Mouse (Mus musculus) lung, postnatal 14 days (tissue): ENCODE results near the gene Gm15517.
A peak's percentile ranks its signal among the peaks of the same experiment; 100 is the strongest.
"Not testable (repeated sequence)": the region's sequence is repeated elsewhere in the genome, so short reads cannot be mapped to it uniquely, and the experiment has no call there.

Experiments used
- DNase-seq: peaks from one replicate; pipeline ENCODE4 v3.0.0; 2021

The Gm15517 gene

DNA sequence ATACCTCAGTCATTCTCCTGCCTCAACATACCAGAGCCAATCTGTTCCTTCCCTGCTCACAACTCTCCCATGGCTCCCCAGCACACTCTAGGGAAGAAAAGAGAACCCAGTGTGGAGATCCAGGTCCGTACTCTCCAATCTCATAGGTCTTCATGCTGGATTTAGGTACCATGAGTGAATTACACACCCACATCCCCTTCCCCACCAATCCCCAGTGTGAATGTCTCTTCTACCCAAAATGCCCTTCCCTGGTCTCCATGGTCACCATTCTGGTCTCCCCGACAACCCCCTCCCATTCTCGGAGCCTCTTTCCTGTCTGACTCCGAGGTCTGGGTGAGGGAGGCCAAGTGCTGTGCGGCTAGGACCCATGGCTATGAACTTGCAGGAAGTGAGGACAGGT, at the start of gene Gm15517:
Gene Gm15517 (plus strand): TSS at position 301 of the 400 bp plus-strand sequence.
- DNase-seq = no peak

DNA sequence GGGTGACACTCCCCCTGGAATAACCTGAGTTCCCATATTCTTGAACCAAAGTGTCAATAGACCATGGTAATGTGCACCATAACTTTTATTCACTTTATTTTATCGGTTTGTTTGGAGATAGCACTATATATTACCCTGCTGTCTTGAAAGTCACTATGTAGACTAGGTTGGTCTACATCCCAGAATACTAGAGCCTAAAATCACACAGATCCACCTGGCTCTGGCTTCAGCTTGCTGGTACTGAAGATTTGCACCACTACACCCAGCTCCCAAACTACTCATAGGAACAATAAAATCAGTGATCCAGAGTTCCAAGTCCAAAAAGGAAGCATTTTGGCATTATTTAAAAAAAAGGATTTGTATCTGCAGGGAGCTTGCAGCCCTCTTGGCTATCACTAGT, 45.6 kb upstream of the Gm15517 start, which contains the start of gene Klk1b5:
Gene Klk1b5 (plus strand): TSS at position 301 of the 400 bp plus-strand sequence.
- no peak for DNase-seq

DNA sequence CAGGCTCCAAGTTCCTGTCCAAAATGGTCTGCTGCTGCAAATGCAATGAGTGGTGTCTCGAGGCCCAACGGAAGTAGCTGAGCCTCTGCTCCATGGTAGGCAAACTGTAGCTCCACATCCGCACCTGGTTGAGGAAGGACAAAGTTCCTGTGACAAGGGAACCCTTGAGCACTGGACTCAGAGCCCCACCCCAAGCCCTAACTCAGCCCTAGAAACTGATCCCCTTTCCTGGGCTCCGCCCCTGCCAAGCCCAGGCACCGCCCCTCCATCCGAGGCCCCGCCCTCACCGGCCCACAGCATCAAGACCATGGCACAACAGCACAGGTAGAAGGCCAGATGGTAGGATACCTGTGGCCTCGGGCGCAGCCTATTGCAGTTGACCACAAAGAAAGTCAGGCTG, 39.6 kb upstream of the Gm15517 start:
- DNase-seq = not testable (repeated sequence)

DNA sequence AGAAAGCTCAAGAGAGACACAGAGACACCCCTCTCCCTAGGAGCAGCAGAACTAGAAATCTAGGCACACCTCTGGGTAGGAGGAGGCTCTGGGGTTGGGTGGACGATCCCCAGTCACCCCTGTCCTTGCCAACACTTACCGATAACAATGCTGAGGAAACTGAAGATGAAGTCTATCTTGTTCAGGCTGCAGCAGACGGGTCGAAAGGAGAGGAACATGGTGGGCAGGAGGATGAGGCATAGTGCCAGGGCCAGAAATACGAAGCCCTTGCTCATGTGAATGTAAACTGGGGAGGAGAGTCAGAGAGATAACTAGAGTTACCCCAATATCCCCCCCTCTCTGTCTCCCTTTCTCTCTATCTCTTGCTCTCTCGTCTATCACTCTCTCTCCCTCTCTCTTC, 38.9 kb upstream of the Gm15517 start:
- not testable (repeated sequence) for DNase-seq

DNA sequence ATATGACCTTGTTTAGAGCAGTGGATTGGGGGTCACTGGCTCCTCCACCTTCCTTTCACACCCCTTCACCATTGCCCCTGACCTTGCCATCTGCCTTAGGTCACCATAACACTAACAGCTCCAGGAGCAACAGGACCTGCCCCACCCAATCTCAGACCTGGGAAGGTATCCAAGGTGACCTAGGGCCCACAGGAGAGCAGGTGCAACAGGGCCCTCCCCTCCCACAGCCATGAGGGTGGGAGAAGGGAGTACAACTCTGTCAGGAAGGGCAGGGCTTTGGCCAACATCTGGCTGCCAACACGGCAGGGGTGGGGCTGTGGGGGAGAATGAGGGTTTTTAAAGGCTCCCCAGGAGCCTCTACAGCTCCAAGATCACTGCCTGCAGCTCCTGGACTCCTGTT, 36.2 kb upstream of the Gm15517 start, which contains the start of gene Klk1:
Gene Klk1 (plus strand): TSS at position 285 of the 400 bp plus-strand sequence.
- DNase-seq = no peak

DNA sequence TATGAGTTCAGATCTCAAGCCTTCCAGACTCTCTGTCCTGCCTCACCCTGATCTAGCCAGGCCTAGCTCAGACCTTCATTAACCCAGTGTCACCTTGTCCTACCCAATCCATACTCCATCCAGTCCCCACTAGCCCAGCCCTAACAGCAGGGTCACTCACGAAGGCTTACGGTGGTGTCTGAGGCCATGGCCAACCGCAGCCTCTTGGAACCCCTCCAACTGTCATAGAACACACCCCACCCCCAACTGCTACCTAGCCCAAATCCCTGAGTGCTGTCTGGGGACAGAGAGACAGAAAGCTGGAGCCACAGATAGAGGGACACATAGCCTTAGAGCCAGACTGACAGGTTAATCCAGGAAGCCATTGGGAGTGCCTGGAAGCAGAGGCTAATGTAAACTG, 25.3 kb upstream of the Gm15517 start, which contains the start of gene Gm36864:
Gene Gm36864 (plus strand): TSS at position 269 of the 400 bp plus-strand sequence.
- DNase-seq = no peak

DNA sequence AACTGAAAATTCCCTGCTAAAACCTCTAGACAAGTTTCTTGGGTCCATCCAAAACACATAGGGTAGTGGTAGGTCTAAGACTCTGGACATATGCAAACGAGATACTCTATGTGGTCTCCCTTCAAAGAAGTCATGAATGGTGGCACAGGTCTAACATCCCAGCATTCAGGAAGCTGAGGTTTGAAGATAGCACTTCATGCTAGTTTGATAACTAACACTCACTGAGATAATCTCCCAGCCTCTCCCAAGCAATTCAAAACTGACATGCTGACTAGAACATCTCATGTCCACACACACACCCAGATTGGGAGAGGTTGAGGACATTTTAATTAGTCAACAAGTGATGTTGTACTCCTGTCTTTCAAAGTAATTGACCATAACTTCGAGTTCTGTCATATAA, 21.3 kb upstream of the Gm15517 start:
- DNase-seq = no peak

DNA sequence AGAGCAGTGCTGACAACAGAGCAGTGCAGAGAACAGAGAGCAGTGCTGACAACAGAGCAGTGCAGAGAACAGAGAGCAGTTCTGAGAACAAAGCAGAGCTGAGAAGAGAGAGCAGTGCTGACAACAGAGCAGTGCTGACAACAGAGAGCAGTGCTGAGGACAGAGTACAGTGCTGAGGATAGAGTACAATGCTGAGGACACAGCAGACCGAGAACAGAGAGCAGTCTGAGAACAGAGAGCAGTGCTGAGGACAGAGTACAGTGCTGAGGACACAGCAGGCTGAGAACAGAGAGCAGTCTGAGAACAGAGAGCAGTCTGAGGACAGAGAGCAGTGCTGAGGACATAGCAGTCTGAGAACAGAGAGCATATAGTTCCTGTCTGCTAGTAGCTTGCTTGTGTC, 20.5 kb upstream of the Gm15517 start:
- no peak for DNase-seq

DNA sequence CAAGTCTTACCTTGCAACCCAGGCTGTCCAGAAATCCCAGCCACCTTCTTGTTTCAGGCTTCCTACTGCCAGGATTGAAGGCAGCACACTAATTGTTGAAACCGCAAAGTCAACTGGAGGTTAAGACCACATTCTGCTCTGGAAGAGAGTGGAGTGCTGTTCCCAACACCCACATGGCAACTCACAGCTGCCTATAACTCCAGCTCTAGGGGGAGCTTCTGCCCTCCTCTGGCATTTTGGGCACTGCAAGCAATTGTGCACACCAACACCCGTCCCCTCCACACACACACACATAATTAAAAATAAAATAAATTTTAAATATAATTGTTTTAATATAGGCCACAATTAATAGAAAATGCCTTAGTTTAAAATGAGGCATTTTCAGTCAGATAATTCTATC, 20.1 kb upstream of the Gm15517 start:
- no peak for DNase-seq

DNA sequence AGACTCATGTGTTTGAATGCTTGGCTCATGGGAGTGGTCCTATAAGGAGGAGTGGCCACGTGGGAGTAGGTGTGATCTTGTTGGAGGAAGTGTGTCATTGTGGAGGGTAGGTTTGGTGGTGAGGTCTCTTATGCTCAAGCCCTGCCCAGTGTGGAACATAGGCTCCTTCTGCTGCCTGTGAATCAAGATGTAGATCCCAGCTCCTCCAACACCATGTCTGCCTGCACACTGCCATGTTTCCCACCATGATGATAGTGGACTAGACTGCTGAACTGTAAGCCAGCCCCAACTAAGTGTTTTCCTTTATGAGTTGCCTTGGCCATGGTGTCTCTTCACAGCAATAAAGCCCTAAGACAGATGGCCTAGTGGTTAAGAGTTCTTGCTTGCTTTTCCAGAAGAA, 17.2 kb upstream of the Gm15517 start:
- DNase-seq = no peak

DNA sequence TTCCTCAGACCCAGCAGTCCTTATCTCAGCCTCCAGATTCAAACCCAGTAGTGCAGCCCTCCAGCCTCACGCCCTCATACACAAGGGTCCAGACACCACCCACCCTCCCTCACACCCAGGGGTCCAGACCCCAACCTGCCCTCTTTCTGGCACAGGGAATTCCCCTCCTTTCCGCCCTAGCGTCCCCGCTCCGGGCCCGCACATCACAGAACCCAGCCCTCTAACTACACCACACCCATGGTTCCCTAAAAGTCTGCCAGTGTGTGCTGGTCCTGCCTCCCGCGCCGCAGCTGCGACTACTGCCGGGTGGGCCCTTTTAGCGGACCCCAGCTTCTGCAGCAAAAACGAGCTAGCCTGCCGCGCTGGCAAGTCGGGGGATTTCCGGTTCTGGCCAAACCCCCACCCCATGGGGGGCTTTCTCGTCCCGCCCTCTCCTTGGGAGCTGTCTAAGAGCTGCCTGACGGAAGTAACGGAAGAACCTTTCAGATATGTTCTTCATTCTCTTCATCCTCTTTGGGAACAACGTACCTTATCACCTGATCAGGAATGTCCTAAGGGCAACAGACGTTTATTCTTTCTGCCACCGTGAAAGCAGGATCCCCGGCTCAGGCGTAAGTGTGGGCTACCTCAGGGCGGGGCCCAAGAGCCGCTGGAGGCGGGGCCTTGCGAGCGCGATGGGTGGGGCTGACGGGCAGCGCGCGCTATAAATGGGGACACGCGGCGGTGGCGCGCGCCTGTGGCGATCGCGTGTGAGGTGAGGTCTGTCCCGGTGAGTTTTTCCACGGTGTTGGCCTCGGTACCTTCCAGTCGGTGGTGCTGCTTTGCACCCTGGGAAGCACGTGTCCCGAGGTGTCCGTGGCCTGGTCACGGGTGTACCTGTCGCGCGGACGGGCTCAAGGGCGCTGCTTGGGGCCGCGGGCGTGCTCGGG, 14.9 kb upstream of the Gm15517 start, which contains the start of the genes 1700028J19Rik and 2410002F23Rik:
Gene 1700028J19Rik (minus strand): TSS at position 641 of the 929 bp plus-strand sequence.
Gene 2410002F23Rik (plus strand): TSS at position 668 of the 929 bp plus-strand sequence.
- DNase-seq = peak; percentile 93

DNA sequence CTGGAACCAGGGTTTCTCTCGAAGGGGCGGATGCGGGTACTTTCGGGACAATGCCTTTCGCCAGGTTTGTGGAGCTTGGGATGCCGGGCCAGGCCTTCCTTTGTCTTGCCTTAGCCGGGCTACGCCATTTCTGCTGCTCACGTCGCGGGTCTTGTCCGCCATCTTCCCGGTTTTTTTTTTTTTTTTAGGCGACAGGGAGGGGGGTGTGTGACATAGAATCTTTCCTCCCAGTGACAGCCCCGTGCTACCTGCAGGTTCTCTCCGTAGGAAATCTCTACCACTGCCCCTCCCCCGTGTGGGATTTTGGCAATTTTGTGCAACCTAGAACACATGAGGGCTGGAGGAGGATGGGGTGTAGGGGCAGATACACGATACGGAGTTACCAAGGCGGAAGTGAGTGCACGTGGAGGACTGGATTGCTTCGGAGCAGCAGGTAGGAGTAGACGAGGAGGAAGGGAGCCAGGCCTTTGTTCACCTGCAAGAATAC, 14.2 kb upstream of the Gm15517 start:
- DNase-seq = no peak

DNA sequence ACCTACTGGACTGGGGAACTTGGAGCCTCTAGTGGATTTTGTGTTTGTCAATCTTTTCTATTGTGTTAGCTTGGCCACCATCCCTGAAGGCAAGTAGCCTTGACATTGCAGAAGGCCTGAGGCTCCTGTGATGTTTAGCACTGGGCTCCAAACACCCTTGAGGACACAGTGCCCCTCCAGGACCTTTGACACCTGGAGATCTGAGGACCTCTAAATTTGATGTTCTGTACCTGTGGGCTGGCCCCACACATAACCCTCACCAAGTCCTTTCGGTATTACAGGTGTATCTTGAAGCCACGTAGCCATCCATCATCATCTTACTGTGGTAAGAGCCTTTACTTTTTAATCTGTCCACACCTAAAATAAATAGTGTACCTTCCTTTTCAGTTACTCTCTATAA, 13.3 kb upstream of the Gm15517 start:
- DNase-seq = no peak

DNA sequence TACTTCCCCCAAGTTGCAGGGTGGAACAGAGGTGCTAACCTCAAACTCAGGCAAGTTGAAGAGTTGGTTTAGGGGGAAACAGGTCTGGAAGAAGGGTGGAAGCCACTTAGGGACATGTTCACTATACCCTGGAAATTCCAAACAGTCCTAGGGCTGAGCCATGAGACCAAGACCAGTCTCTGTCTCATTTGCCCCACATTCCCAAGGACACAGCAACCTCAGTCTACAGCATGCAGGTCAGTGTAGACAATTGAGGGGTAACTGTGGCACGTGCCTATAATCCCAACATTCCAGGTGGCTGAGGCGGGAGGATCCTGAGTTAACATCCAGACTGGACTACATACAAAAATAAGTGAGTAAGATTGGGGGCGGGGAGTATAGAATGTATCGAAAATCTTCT, 12.0 kb upstream of the Gm15517 start:
- no peak for DNase-seq

DNA sequence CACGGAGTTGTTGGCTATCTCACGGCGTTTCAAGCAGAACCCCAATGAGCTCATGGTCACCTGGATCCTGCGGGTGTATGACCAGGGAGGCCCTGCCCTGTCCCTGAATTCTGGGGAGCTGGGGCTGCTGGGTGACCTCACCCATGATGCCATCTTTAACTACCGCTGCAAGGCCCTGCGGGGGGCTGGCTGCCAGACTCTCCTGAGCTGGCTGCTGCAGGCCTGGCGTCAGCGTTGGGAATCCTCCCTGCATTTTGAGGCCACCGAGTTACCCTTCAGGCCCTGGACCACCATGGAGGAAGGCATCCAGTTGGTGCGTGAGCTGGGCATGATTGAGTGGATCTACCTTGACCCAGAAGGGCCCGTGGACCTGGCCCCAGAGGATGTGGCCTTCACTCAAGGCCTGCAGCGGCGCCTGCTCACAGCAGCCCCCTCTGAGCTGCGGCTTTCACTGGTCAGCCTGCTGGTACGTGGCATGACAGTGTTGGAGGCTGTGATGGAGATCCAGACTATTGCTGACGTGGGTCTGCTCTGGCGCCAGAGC, 10.4 kb upstream of the Gm15517 start:
- not testable (repeated sequence) for DNase-seq

DNA sequence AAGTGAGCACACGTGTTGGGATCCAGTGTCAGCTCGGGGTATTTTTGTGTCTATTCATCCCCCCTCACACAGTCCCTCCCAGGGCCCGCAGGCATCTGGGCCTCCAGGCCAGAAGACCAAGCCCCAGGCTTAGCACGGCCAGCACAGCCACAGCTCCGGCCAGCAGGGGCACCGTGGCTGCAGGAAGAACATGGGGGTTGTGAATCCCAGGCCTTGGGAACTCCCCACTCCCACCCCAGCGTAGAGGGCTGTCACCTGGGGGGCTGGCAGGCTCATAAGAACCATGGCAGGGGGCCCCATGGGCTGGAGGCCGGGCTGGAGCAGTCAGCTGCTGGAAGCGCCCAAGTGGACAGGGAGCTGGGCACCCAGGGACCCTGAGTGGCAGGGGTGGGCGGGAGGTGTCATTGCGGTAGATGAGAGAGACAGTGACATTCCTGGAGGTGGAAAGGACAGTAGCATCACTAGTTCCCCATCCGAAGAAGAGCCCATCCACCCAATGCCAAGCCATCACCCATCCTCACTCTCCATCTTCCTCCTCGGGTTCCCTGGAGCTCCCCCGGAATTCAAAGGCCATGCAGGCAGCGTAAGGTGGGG, 8.1 kb upstream of the Gm15517 start:
- no peak for DNase-seq

DNA sequence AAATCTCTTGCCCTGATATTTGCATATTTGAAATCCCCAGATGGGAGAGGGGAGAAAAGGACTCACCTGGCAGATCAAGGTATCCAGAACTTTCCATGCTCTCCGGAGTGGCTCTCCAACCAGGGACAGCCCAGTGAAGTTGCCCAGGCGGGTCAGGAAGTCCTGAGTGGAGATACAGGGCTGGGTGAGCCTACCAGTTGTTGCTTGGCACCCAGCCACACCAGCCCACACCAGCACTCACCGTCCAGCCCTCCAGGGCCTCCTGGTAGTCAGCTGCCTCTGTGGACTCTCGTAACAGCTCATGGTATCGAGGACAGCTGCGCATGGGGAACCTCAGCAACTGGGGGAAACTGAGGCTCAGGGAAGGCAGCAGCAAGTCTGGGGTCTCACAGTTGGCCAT, 6.3 kb upstream of the Gm15517 start:
- DNase-seq = no peak

DNA sequence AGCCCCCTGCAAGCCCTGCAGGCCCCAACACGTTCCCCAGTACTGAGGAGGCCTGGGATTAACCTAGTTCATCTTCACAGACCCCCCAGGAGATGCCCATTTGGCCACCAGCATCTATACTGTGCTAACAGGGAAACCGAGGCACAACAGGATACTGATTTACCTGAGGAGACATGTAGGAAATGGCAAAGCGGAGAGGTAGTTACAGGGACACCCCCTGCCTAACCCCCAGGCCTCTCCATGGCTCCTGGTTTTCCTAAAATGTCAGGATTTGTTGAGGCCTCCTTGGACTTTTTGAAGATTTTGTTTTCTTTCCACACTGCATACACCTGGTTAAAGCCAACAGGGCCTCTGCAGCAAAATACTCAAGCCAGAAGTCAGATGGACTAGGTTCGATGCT, 4.0 kb upstream of the Gm15517 start, which contains the start of gene Acp4:
Gene Acp4 (minus strand): TSS at position 101 of the 400 bp plus-strand sequence.
- no peak for DNase-seq

DNA sequence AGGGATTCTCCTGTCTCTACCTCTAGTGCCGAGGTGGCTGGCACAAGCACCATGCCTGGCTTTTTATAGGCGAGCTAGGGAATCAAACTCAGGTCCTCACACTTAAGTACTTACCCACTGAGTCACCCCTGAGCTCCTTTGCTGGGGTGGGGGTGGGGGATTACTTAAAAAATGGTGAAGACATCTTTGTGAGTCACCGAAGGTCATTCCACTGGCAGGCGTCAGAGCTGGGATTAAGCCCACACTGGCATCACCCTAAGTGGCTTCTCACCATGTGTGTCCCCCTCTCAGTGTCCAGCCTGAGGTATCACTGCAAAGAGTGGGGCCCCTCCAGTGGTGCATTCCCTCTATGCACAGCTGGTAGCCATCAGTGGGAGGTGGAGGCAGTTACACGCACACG, 837 bp upstream of the Gm15517 start:
- DNase-seq = no peak

DNA sequence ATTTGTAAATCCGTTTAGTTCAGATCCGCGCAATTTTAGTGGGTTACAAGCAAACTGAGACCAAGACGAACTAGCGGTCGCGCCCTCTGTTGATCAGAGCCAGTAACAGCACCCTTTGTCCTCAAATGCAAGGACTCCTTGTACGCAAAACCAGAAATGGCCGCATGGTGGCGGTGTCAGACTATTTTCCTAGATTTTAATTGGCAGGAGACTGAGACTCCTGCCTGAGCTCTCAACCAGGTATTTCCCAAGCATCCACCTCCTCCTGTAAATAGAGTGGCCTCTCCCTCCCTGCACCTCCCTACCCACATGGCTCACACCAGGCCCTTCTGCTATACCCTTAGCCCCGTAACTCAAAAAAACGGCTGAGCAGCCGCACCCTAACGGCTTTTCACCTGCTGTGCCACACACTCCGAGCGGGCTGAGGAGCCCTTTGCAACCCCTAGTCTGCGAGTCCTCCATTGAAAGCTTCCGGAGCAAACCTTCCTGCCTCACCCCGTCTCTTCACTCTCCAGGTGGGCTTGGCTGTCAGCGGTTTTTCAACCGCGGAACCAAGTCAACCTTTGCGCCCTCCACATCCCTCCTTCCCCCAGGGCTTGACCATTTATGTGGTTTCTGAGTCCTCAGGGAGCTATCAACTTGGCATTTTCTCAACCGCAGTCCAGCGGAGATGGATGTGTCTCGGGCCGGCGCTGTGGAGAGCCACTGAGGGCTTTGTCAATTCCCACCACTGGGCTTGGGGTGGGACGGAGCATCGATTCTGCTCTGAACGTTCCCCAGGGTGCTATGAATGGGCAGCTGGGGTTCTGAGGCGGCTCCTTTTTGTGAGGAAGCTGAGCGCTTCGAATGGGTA, 1.8 kb downstream of the Gm15517 start:
- peak; percentile 96 for DNase-seq

DNA sequence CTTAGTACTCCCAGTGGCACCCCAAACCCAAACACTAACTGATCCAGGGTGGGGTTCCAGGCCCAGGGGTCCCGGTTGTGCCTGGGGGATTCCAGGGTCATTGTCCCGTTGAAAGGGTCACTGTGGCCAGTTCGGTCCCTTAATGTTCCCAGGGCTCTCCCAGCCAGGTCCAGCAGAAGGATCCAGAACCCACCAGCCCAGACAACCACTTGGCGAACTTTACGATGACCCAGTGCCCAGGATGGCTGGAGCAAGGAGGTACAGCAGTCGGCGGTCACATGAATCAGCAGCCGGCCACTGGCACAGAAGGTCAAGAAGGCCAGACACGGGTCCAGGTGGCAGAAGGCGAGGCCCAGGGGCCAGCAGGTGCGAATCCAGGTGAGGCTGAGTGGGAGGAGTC, 6.9 kb downstream of the Gm15517 start:
- no peak for DNase-seq

DNA sequence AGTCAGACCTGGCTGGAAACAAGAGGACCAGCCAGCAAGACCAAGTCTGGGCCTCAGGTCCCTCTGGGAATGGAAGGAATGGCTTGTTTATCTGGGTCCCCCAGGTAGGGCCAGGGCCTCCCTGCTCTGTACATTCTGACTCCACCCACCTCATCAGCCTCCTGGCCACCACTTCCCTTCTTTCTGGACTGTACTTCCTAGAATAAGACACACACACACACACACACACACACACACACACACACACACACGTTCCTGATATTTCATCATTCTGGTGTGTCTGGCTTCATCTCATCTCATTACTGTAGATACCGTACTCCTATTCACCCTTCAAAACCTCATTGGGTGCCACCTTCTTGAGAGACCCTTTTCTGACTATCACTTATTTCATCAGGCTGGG, 8.2 kb downstream of the Gm15517 start:
- no peak for DNase-seq
